Mouse (Mus musculus): ENCODE data around the gene Scpep1. TPM values are rescaled to one million over a fixed set of nuclear protein-coding genes. Genes with fewer than 3 reads are reported as not detected.

The Scpep1 gene
- total and polyA plus RNA-seq, 3 experiments: 11.1 to 16.3 (median 15.3) TPM

DNA sequence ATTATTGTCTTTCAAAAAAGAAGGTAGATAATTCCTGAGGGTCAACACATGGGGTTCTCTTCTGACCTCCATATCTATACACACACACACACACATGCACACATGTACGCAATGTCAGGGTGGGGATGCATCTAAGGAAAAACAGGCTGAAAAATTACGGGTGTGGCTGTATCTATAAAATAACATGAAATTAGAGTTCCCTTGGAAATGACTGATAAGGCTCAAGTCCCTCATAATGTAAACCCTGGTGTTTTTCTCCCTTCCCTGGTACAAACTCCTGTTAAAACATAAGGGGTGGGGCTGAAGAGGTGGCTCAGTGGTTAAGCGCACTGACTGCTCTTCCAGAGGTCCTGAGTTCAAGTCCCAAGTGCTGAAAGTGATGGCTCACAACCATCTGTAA is 1.7 kb downstream of the Scpep1 start:
- Histone ChIP-seq H3K9ac (ENCODE audit: low read depth, low read length) (no peak overlapping the region), H3K27me3 (ENCODE audit: control insufficient read depth, insufficient read depth, low read length) (no peaks in the 10 kb centered on the region), H3K4me3 (no peak overlapping the region), H3K36me3 (ENCODE audit: control insufficient read depth, insufficient read depth, low read length) (no peaks in the 10 kb centered on the region), H3K4me1 (ENCODE audit: control insufficient read depth, insufficient read depth, low read length) (no peaks in the 10 kb centered on the region), H3K79me2 (replicated peaks; ENCODE audit: control insufficient read depth, insufficient read depth, low read length) (no peaks in the 10 kb centered on the region), H3K27ac (no peak overlapping the region)
- intact Hi-C loops (cut with DNase I): loop anchor here (10.0 kb wide), 2 partner anchors 739 to 969 kb away; partner anchors contain the start of gene Dynll2
- TF ChIP-seq CTCF (IDR thresholded peaks at IDR 0.05) (no peak), POLR2A (IDR thresholded peaks at IDR 0.05; ENCODE audit: insufficient read depth, low read depth, low read length) (no peak), EP300 (IDR thresholded peaks at IDR 0.05; ENCODE audit: insufficient read depth, low read depth, low read length) (no peak)
- WGBS: 91% methylated on average over 3 of the region's 3 CpGs
- no peak for DNase-seq

DNA sequence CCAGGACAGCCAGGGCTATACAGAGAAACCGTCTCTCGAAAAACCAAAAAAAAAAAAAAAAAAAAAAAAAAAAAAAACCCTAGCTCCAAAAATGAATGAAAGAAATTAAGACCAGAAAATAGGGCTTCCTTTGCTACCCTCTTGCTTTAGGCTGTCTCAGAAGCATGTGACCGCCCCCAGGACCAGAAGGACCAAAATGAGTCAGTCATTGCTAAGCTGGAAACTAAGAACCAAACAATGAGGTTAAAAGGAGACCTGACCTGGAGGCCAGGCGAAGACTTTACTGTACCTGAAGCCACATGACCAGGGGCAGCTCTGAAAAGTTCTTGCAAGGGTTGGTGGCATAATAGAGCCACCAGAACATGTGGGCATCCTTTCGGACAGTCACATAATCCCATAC is 3.1 kb downstream of the Scpep1 start:
- no peak overlapping the region for H3K27ac ChIP-seq
- H3K4me1 ChIP-seq (ENCODE audit: control insufficient read depth, insufficient read depth, low read length): no peaks in the 10 kb centered on the region
- no peak overlapping the region for H3K9ac ChIP-seq (ENCODE audit: low read depth, low read length)
- 95% methylated on average over 5 of the region's 5 CpGs for WGBS
- H3K27me3 ChIP-seq (ENCODE audit: control insufficient read depth, insufficient read depth, low read length): no peaks in the 10 kb centered on the region
- no peak for TF ChIP-seq CTCF (IDR thresholded peaks at IDR 0.05)
- no peak for TF ChIP-seq EP300 (IDR thresholded peaks at IDR 0.05; ENCODE audit: insufficient read depth, low read depth, low read length)
- TF ChIP-seq POLR2A (IDR thresholded peaks at IDR 0.05; ENCODE audit: insufficient read depth, low read depth, low read length): no peak
- H3K36me3 ChIP-seq (ENCODE audit: control insufficient read depth, insufficient read depth, low read length): no peaks in the 10 kb centered on the region
- intact Hi-C loops (cut with DNase I): loop anchor here (10.0 kb wide), 2 partner anchors 737 to 967 kb away; partner anchors contain the start of gene Dynll2
- H3K4me3 ChIP-seq: no peak overlapping the region
- no peak for DNase-seq
- H3K79me2 ChIP-seq (replicated peaks; ENCODE audit: control insufficient read depth, insufficient read depth, low read length): no peaks in the 10 kb centered on the region

DNA sequence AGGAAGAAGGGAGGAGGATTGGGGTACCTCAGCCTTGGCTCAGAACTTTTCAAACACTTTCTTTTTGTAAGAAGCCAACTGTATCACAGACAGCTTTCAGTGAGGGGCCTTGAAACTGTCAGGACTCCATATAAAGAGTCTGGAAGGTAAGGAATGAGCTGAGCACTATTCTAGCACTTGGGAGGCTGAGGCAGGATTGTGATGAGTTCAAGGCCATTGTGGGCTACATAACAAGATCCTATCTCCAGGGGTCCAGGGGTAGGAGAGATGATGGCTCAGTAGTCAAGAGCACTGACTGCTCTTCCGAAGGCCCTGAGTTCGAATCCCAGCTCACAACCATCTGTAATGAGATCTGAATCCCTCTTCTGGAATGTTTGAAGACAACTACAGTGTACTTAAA is 3.7 kb downstream of the Scpep1 start:
- no peak for TF ChIP-seq CTCF (IDR thresholded peaks at IDR 0.05)
- no peak for TF ChIP-seq POLR2A (IDR thresholded peaks at IDR 0.05; ENCODE audit: insufficient read depth, low read depth, low read length)
- no peak for TF ChIP-seq EP300 (IDR thresholded peaks at IDR 0.05; ENCODE audit: insufficient read depth, low read depth, low read length)

DNA sequence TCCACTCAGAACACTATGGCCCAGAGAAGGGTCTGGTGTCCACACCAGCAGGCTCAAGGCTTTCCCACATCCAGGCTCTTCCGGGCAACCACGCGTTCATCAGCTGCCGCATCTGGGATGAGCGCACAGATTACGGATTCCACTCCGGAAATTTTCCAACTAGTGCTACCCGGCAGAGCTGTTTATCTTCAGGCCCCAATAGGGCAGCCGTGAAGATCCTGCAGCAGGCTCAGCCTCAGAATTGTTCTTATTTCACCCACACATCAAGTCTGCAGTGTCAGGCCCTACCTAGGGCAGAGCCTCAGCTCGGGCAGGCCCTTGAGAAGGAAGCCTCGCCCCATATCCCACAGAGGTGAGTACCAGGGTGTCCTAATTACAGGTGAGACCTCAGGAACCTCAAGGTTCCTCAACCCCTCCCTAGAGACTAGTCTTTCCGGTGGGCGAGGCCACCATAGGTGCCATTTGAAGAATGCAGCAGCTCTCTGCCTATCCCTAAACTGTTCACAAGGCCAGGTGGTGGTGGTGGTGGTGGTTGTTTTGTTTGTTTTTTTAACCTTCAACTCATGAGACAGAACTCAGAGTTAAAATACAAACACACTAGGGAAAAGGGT is 4.5 kb downstream of the Scpep1 start:
- Histone ChIP-seq H3K9ac (ENCODE audit: low read depth, low read length) (no peak overlapping the region), H3K36me3 (ENCODE audit: control insufficient read depth, insufficient read depth, low read length) (no peaks in the 10 kb centered on the region), H3K27ac (no peak overlapping the region), H3K4me3 (no peak overlapping the region), H3K79me2 (replicated peaks; ENCODE audit: control insufficient read depth, insufficient read depth, low read length) (no peaks in the 10 kb centered on the region), H3K4me1 (ENCODE audit: control insufficient read depth, insufficient read depth, low read length) (no peaks in the 10 kb centered on the region), H3K27me3 (ENCODE audit: control insufficient read depth, insufficient read depth, low read length) (no peaks in the 10 kb centered on the region)
- 84% methylated on average over 13 of the region's 13 CpGs for WGBS
- intact Hi-C loops (cut with DNase I): loop anchor here (10.0 kb wide), 2 partner anchors 736 to 966 kb away; partner anchors contain the start of gene Dynll2
- TF ChIP-seq CTCF (IDR thresholded peaks at IDR 0.05) (no peak), POLR2A (IDR thresholded peaks at IDR 0.05; ENCODE audit: insufficient read depth, low read depth, low read length) (no peak), EP300 (IDR thresholded peaks at IDR 0.05; ENCODE audit: insufficient read depth, low read depth, low read length) (no peak)
- no peak for DNase-seq

More for the DNA sequence above, 3.7 kb downstream of the Scpep1 start:
- intact Hi-C loops (cut with DNase I): loop anchor here (10.0 kb wide), 2 partner anchors 737 to 967 kb away; partner anchors contain the start of gene Dynll2
- Histone ChIP-seq H3K36me3 (ENCODE audit: control insufficient read depth, insufficient read depth, low read length) (no peaks in the 10 kb centered on the region), H3K27ac (no peak overlapping the region), H3K9ac (ENCODE audit: low read depth, low read length) (no peak overlapping the region), H3K4me3 (no peak overlapping the region), H3K79me2 (replicated peaks; ENCODE audit: control insufficient read depth, insufficient read depth, low read length) (no peaks in the 10 kb centered on the region), H3K4me1 (ENCODE audit: control insufficient read depth, insufficient read depth, low read length) (no peaks in the 10 kb centered on the region), H3K27me3 (ENCODE audit: control insufficient read depth, insufficient read depth, low read length) (no peaks in the 10 kb centered on the region)
- WGBS: 95% methylated on average over 2 of the region's 2 CpGs
- DNase-seq: no peak

DNA sequence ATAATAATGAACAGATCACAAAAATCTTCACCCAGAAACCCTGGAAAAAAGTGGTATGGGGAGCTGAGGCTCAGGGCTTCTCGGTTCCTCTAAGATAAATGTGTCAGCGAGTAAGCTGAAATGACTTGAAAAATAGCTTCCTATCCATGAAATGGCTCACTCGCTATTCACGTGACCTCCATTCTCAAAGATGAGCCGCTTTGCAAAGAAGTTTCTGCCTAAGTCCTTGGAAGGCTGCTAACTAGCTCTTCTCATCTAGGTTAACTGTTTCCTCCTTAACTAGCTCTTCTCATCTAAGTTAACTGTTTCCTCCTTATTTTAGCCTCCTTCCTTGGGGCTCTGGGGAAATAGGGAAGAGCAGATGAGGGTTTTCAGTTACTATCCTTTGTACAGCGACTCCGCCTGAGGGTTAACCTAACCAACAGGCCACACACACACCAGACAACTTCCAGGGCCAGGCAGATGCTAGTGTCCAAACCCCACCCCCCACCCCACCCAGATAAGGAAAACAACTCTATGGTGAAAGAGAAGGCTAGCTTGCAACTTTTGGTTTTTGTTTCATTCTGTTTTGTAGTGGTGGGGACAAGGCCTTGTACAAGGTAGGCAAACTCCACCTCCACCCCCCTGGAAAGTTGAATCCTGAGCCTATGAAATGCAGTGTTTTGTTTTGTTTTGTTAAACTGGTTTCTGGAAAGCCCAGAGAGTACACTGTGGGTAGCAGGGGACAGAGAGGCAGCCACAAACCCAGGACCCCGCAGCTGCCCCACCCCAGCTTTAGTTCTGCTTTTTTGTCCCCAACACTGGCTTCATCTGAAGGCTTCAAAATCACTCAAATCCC is 5.2 kb downstream of the Scpep1 start:
- Histone ChIP-seq H3K9ac (ENCODE audit: low read depth, low read length) (no peak overlapping the region), H3K79me2 (replicated peaks; ENCODE audit: control insufficient read depth, insufficient read depth, low read length) (no peaks in the 10 kb centered on the region), H3K27me3 (ENCODE audit: control insufficient read depth, insufficient read depth, low read length) (no peaks in the 10 kb centered on the region), H3K4me3 (no peak overlapping the region), H3K36me3 (ENCODE audit: control insufficient read depth, insufficient read depth, low read length) (no peaks in the 10 kb centered on the region), H3K4me1 (ENCODE audit: control insufficient read depth, insufficient read depth, low read length) (no peaks in the 10 kb centered on the region), H3K27ac (no peak overlapping the region)
- intact Hi-C loops (cut with DNase I): loop anchor here (10.0 kb wide), 2 partner anchors 735 to 965 kb away; partner anchors contain the start of gene Dynll2
- TF ChIP-seq CTCF (IDR thresholded peaks at IDR 0.05) (no peak), POLR2A (IDR thresholded peaks at IDR 0.05; ENCODE audit: insufficient read depth, low read depth, low read length) (no peak), EP300 (IDR thresholded peaks at IDR 0.05; ENCODE audit: insufficient read depth, low read depth, low read length) (no peak)
- 84% methylated on average over 8 of the region's 8 CpGs for WGBS
- no peak for DNase-seq
